Mouse (Mus musculus) naive thymus-derived CD4-positive, alpha-beta T cell, adult 5 months (primary cell): ENCODE measurements around the gene Dolpp1. TPM values are rescaled to one million over a fixed set of nuclear protein-coding genes. Genes with fewer than 3 reads are reported as not detected.

Experiments
- polyA plus RNA-seq: library from polyadenylated mRNA; unstranded; fragments of 100-300 nt; shearing (Covaris generic); gene quantifications from one replicate; pipeline ENCODE4 v1.2.1, GENCODE M21; 2017

Dolpp1 gene
- polyA plus RNA-seq, result 24.6 TPM

DNA sequence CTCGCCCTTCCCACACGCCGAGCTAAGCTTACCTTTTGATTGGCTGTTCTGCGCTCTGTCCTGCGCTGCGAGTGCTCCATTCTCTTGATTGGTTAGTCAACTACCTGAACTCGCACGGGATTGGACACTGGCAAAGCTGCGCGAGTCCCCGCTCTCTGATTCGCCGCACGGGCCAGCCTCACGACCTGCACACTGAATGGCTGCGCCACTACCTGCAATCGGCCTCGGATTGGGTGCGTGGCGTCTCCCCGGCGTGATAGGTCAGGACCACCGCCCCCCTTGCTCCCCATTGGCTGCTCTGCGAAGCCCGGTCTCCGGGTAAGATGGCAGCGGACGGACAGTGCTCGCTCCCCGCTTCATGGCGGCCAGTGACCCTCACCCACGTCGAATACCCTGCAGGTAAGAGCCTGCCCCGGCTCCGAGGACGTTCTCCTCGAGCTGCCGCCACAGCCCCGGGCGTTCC is at the start of gene Dolpp1:
TSS of gene Dolpp1 (plus strand) at position 141 of the 463 bp plus-strand sequence.

DNA sequence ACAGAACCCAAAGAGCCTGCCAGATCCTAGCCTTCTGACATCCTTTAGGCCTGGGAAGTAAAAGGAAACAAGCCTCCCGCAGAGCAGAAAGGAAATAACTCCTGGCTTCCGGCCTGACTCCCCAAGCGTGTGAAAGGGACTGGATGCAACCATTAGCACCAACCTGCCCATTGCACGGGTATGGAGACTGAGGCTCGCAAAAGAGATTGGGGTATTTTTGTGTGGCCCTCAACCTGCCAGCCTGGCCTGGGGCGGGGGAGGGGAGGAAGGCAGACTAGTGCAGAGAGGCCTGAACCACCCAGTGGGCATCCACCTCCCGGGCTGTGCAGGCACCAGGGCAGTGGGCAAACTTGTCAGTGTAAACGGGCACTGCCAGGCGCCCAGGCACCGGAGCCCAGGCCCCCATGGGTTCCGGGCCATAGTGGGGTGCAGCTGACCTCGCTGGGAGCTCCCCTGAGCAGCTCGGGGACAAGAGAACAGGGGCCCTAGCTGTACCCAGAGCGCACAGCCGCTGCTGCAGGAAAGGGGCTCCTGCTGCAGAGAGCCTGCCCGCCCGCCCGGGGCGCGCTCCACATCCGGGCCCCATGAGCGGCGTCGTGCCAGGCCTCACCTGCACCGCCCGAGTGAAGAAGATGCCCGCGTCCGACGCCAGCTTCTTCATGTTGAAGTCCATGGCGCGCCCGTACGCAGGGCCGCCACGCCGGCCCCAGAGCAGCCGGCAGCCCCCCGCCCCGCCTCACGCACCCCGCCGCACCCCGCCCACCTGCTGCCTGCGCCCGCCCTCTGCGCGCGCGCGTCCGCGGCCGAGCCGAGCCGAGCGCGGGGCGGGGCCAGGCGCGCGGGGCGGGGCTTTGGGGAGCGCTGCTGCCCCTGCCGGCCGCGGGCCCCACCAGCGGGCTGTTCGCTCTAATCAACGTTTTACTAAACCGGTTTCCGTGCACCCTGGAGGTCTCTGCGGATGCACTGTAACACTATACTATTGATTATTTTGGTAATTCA is 33.2 kb upstream of the Dolpp1 start, which contains the start of gene Sh3glb2:
TSS of gene Sh3glb2 (minus strand) at position 805 of the 999 bp plus-strand sequence.

DNA sequence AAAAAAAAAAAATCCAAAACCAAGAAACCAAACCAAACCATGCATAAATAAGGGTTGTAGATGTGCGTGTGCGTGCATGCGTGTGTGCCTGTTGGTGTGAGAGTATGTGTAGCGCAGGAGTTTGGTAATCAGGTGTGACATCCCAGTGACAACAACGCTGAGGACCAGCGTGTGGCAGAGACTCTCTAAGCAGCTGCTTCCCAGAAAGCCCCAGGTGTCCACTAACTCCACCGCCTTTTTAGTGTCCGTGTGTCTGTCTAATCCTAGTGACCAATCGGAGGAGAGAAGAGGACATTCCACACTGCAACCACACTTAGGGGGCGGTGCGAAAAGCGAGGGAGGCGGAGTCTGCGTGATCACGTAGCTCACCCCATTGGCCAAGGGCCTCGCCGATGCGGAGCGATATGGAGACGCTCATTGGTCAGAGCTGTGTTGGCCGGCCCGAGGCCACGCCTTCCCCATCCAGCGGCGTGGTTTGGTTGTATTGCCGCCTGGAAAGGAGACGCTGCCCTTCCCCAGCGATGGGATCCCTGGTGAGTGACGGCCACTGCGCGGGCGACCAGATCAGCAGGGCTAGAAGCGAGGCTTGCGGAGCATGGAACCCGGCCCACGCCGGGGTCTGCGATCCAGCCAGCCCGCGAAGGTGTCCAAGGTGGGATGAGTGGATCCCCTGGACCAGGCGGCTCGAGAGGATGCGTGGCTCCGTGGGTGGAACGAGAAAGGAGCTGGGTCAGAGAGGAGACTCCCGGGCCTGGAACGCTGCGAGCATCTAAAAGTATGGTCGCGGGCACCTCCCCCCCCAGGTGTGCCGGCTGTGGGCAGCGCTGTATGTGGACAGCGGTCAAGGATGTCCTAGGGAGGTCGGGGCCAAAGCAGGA is 28.0 kb upstream of the Dolpp1 start, which contains the start of gene Miga2:
TSS of gene Miga2 (plus strand) at position 461 of the 878 bp plus-strand sequence.

DNA sequence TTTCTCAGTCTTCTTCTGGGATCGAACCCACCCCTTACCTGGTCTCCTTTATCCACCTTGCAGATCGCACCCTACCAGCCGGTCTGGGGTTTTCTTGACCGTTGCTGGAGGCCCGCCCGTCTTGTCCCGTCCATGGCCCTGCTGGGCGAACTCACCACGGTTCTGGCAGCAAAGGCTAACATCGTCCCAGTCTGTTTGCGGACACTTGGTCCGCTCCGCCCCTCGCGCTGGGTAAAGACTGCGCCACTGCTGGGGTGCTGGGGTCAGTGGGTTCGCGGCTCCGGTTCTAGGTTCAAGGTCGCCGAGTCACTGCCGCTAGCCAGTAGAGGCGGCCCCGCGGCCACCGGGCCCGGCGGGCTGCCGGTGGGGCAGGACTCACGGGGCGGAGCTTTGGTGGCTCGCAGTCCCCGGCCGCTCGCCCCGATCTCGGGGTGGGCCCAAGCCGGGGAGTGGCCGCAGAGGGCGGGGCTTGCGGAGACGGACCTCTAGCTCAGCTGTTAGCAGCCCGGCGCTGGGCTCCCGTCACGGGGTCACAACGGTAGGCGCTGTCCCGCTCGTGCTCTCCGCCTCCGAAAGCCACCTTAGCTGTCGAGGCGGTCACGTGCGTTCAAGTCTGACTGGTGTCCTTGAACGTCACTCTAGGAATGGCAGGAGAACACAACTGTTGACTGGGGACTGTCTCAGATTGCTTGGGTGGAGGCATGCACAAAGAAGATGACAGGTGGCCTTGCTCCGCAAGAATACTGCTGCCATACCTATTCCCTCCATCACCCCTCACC is 23.3 kb downstream of the Dolpp1 start, which contains the start of gene Crat:
TSS of gene Crat (minus strand) at position 657 of the 779 bp plus-strand sequence.

DNA sequence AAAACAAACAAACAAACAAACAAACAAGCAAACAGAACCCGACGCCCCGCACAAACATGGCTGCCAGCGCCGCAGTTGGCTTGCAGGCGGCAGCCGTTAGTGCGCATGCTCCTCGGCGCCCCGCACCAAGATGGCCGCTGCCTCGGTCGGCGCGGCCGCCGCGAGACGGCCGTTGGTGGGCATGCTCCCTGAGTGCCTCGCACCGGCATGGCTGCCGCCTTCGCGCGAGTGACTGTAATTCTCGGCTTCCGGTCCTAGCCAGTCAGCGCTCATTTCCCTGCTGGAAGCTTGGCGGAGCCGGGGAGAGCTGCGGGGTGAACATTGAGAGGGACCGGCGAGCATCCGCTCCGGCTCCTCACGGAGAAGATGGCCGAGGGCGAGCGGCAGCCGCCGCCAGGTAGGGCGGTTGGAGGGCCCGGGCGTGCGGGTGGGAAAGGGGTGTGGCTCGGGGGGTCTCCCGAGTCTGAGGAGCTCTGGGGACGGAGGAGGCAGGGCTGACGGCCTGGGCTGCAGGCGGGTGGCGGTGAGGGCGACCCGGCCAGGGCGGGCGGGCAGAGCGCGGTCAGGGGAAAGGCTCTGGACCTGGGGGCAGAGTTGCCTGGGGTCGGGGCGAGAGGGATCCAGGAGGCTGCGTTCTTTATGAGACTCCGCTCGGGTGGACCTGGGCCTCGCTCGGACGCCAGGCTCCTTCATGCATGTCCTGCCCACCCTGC is 24.0 kb downstream of the Dolpp1 start, which contains the start of gene Ptpa:
TSS of gene Ptpa (plus strand) at position 104 of the 713 bp plus-strand sequence.

Other genes with a start within 250 kb of the Dolpp1 start
- 24.0 TPM for gene Endog, start 220.8 kb upstream of the Dolpp1 start, polyA plus RNA-seq
- 30.0 TPM for gene Spout1, start 213.8 kb upstream of the Dolpp1 start, polyA plus RNA-seq
- 8.2 TPM for gene Kyat1, start 186.4 kb upstream of the Dolpp1 start, polyA plus RNA-seq
- gene Lrrc8a, start 154.5 kb upstream of the Dolpp1 start, polyA plus RNA-seq, result 8.6 TPM
- 5.4 TPM for gene Gm28035, start 151.7 kb upstream of the Dolpp1 start, polyA plus RNA-seq
- gene Phyhd1, start 126.1 kb upstream of the Dolpp1 start, polyA plus RNA-seq, result 5.3 TPM
- 2.9 TPM for gene Gm28038, start 111.2 kb upstream of the Dolpp1 start, polyA plus RNA-seq
- gene Dolk, start 105.9 kb upstream of the Dolpp1 start, polyA plus RNA-seq, result 14.8 TPM
- 21.5 TPM for gene Nup188, start 105.9 kb upstream of the Dolpp1 start, polyA plus RNA-seq
- 99.2 TPM for gene Sh3glb2, start 32.9 kb upstream of the Dolpp1 start, polyA plus RNA-seq
- gene Miga2, start 28.0 kb upstream of the Dolpp1 start, polyA plus RNA-seq, result 5.2 TPM
- 8.2 TPM for gene Crat, start 23.6 kb downstream of the Dolpp1 start, polyA plus RNA-seq
- 78.0 TPM for gene Ptpa, start 23.8 kb downstream of the Dolpp1 start, polyA plus RNA-seq
- gene Ier5l, start 82.0 kb downstream of the Dolpp1 start, polyA plus RNA-seq, result 2.5 TPM
- not detected for gene Cstad, start 202.8 kb downstream of the Dolpp1 start, polyA plus RNA-seq